Mouse (Mus musculus): ENCODE data around the gene Srr.

DNA sequence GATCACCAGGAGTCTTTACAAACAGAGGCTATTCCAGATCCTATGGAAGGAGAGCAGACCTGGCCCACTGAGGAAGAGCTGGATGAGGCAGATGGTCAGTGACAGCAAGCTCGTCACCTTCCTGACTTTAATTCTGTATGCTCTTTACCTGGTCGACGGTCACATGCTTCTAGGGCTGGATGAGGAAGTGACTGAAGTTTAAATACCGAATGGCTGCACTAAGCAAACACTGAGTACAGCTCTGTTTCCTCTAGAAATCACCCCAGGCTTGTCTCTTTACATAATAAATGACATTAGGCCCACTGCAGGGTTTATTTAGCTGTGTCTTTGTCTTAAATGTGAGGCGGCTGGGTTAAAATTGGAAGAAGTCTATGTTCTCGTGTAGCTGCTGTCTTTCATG, 24.2 kb downstream of the Srr start:
- no peak for TF ChIP-seq POLR2A (IDR thresholded peaks at IDR 0.05; ENCODE audit: insufficient read length, low read depth)
- TF ChIP-seq REST (IDR thresholded peaks at IDR 0.05; ENCODE audit: insufficient read depth, insufficient read length) = no peak
